Mouse (Mus musculus) CD4-positive, CD25-positive, alpha-beta regulatory T cell, adult 9 weeks (primary cell): Measurements from ENCODE around the gene Ppp1r17. TPM values are rescaled to one million over a fixed set of nuclear protein-coding genes. Genes with fewer than 3 reads are reported as not detected.

ENCODE experiments used
- polyA plus RNA-seq: library from polyadenylated mRNA; unstranded; fragments of 100-300 nt; shearing (Covaris generic); gene quantifications from one replicate; pipeline ENCODE4 v1.2.1, GENCODE M21; 2017

Gene Ppp1r17
- not detected for polyA plus RNA-seq

DNA sequence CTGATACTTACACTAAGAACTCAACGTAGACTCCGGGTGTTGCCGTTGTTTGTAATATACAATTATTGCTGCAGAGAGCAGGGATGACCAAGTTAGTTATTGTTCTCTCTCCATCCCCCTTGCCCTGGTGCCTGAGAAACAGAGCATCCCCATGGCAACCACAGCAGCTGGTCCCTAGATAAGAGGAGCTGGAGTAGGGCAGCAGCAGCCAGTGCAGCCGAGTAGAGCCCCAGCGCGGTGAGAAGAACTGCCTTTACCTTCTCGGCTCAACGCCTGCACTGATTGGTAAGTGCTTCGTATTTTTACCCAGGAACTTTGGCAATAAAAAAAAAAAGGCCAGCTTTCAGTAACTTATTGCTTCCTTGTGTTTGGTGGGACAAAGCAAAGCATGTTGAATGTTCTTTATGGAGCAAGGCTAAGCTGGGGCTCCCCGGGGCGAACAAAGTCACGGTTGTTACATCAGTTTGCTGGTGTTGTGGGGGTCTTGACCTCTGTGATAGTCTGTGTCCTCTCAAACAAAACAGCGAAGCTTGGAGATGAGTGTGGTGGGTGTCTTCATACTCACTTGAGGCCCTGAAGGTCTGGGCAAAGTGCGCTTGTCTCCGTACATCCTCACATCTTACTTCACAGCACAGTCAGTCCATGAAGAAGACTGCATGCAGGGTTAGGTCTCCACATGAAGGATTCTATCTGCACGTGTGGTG, at the start of gene Ppp1r17:
Ppp1r17 (plus strand) TSS at position 207 of the 704 bp plus-strand sequence.

Other genes with a start within 250 kb of the Ppp1r17 start
- not detected for gene Itprid1, start 180.6 kb upstream of the Ppp1r17 start, polyA plus RNA-seq